Mouse (Mus musculus) kidney, embryonic 16.5 days (tissue): ENCODE results near the gene Psma3. TPM values are rescaled to one million over a fixed set of nuclear protein-coding genes. Genes with fewer than 3 reads are reported as not detected.

Experiments
- ATAC-seq: fragments of 200-750 bp; cut with Nextera tagmentation; 2 replicates; pipeline ENCODE4 v1.8.0; 2017; ENCODE audit warnings: moderate TSS enrichment; ENCODE audit not compliant: low FRiP score, low TSS enrichment
- H3K27ac ChIP-seq: fragments of 300-500 bp; sonication (generic); 2 replicates; pipeline ENCODE4 v1.5.1; 2014; ENCODE audit warnings: low read length
- H3K27me3 ChIP-seq: fragments of 300-500 bp; sonication (generic); 2 replicates; pipeline ENCODE4 v1.6.1; 2014; ENCODE audit warnings: low read length, control low read depth, mixed read lengths; ENCODE audit not compliant: insufficient read depth
- H3K36me3 ChIP-seq: fragments of 300-500 bp; sonication (generic); 2 replicates; pipeline ENCODE4 v1.6.1; 2014; ENCODE audit warnings: low read length, control low read depth, mixed read lengths; ENCODE audit not compliant: insufficient read depth
- H3K4me1 ChIP-seq: fragments of 300-500 bp; sonication (generic); 2 replicates; pipeline ENCODE4 v1.6.1; 2014; ENCODE audit warnings: low read length, control low read depth, mixed read lengths; ENCODE audit not compliant: insufficient read depth
- H3K4me2 ChIP-seq: fragments of 300-500 bp; sonication (generic); replicated peaks from 2 replicates; pipeline ENCODE4 v1.6.1; 2014; ENCODE audit warnings: low read depth, low read length
- H3K4me3 ChIP-seq: fragments of 300-500 bp; sonication (generic); 2 replicates; pipeline ENCODE4 v1.5.1; 2014; ENCODE audit warnings: mild to moderate bottlenecking, low read length
- H3K9ac ChIP-seq: fragments of 300-500 bp; sonication (generic); replicated peaks from 2 replicates; pipeline ENCODE4 v1.6.1; 2014; ENCODE audit warnings: low read length
- H3K9me3 ChIP-seq: fragments of 300-500 bp; sonication (generic); 2 replicates; pipeline ENCODE4 v1.6.1; 2016; ENCODE audit warnings: low read length, control low read depth
- WGBS: fragments of 180-500 bp; shearing (Covaris S2); extraction: QIAGEN DNeasy Blood & Tissue Kit; methylation state at CpG from one replicate; pipeline ENCODE4 v1.1.7; 2014; 5-methylcytosine and 5-hydroxymethylcytosine counted together
- polyA plus RNA-seq: library from polyadenylated mRNA; unstranded; fragments of >200 nt; fragmentation: Nextera tagmentation; extraction: Ambion mirVana; gene quantifications from 2 replicates; pipeline ENCODE4 v1.2.1, GENCODE M21; 2015

The Psma3 gene
- polyA plus RNA-seq, 1 experiment from 2014 or later = 638 TPM

GRCm38 (mm10) chr12:70968141-70968790 lies 6.2 kb upstream of the Psma3 start:
- H3K27me3 ChIP-seq = no peaks in the 10 kb centered on the region
- H3K27ac ChIP-seq = peak overlapping the region; percentile 94
- H3K9me3 ChIP-seq = no peaks in the 10 kb centered on the region
- peaks cover 10% of the 10 kb centered on the region for H3K36me3 ChIP-seq
- WGBS = 0% methylated on average over 35 of the region's 35 CpGs
- H3K4me3 ChIP-seq = peak overlapping the region; percentile 74
- peak overlapping the region; percentile 67 for H3K4me2 ChIP-seq
- H3K9ac ChIP-seq = peak overlapping the region; percentile 81
- H3K4me1 ChIP-seq = 0 out of 2 replicates have a peak, but pooled peaks cover 8% of the 10 kb centered on the region
- ATAC-seq = peak; percentile 92

GRCm38 (mm10) chr12:70968791-70969307 lies 5.6 kb upstream of the Psma3 start:
- Histone ChIP-seq H3K4me1 (0 out of 2 replicates have a peak, but pooled peaks cover 8% of the 10 kb centered on the region), H3K36me3 (peaks cover 5% of the 10 kb centered on the region), H3K9ac (peak overlapping the region; percentile 81), H3K27me3 (no peaks in the 10 kb centered on the region), H3K4me2 (peak overlapping the region; percentile 67), H3K4me3 (peak overlapping the region; percentile 74), H3K9me3 (no peaks in the 10 kb centered on the region), H3K27ac (peak overlapping the region; percentile 94)
- ATAC-seq = peak; percentile 66; the same call in 1 of the 2 replicates
- under 1% methylated on average over 15 of the region's 15 CpGs for WGBS

DNA sequence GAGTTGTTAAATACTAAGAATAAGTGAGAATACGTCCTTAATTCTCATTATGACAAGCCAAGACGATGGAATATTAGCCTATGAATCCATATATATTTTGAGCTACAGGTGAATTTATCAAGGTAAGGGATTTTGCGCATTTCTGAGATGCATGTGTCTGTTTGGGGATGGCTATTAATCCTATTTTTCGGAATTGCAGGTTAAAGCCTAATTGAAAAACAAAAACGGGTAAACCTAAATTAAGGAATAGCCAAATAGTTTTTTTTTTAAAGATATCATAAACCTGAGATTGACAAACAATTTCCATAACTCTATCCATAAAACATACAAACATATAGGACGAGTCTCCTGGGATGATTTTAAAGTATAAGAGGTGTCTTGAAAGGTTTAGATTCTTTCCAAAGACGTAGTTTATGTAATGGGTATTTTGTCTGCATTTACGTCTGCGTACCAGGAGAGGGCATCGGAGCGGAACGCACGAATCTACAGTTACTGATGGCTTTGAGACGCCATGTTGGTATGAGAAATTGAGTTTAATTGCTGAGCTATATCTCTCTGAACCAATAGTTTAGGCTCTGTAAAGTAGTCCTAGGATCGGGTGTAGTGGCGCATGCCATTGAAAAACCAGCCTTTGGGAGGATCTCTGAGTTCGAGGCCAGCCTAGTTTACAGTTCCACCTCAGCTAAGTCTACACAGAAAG lies 4.8 kb upstream of the Psma3 start:
- WGBS = 5% methylated on average over 17 of the region's 17 CpGs
- Histone ChIP-seq H3K36me3 (no peaks in the 10 kb centered on the region), H3K4me1 (0 out of 2 replicates have a peak, but pooled peaks cover 8% of the 10 kb centered on the region), H3K9me3 (no peaks in the 10 kb centered on the region), H3K4me2 (peak overlapping the region; percentile 49), H3K27ac (peak overlapping the region; percentile 76), H3K9ac (peak overlapping the region; percentile 54), H3K27me3 (no peaks in the 10 kb centered on the region), H3K4me3 (peak overlapping the region; percentile 42)
- ATAC-seq = no peak

- Histone ChIP-seq H3K27me3 (no peaks in the 10 kb centered on the region), H3K9ac (no peak overlapping the region), H3K36me3 (peaks cover 6% of the 10 kb centered on the region; the same call in 1 of the 2 replicates), H3K27ac (peak overlapping the region; percentile 85; the same call in 1 of the 2 replicates), H3K4me3 (peak overlapping the region; percentile 99; the same call in 1 of the 2 replicates), H3K4me2 (peak overlapping the region; percentile 50), H3K4me1 (peaks cover 13% of the 10 kb centered on the region), H3K9me3 (no peaks in the 10 kb centered on the region)
- WGBS = 83% methylated on average over 4 of the region's 4 CpGs
- ATAC-seq = no peak
Measured at GRCm38 (mm10) chr12:70973831-70974230, 590 bp upstream of the Psma3 start.

- H3K4me3 ChIP-seq = peak overlapping the region; percentile 99
- H3K36me3 ChIP-seq = peaks cover 15% of the 10 kb centered on the region; the same call in 1 of the 2 replicates
- no peaks in the 10 kb centered on the region for H3K27me3 ChIP-seq
- peaks cover 13% of the 10 kb centered on the region for H3K4me1 ChIP-seq
- peak overlapping the region; percentile 98 for H3K27ac ChIP-seq
- H3K9me3 ChIP-seq = no peaks in the 10 kb centered on the region
- H3K4me2 ChIP-seq = peak overlapping the region; percentile 71
- 25% methylated on average over 10 of the region's 10 CpGs for WGBS
- ATAC-seq = no peak
- peak overlapping the region; percentile 95 for H3K9ac ChIP-seq
Measured at GRCm38 (mm10) chr12:70975406-70975805, 985 bp downstream of the Psma3 start.

GRCm38 (mm10) chr12:70975891-70976290 lies 1.5 kb downstream of the Psma3 start:
- Histone ChIP-seq H3K9me3 (no peaks in the 10 kb centered on the region), H3K4me2 (peak overlapping the region; percentile 71), H3K4me1 (peaks cover 13% of the 10 kb centered on the region), H3K9ac (peak overlapping the region; percentile 37; the same call in 1 of the 2 replicates), H3K27me3 (no peaks in the 10 kb centered on the region), H3K36me3 (peaks cover 18% of the 10 kb centered on the region; the same call in 1 of the 2 replicates), H3K27ac (no peak overlapping the region), H3K4me3 (peak overlapping the region; percentile 99)
- ATAC-seq = no peak
- WGBS = 60% methylated on average over 3 of the region's 3 CpGs

DNA sequence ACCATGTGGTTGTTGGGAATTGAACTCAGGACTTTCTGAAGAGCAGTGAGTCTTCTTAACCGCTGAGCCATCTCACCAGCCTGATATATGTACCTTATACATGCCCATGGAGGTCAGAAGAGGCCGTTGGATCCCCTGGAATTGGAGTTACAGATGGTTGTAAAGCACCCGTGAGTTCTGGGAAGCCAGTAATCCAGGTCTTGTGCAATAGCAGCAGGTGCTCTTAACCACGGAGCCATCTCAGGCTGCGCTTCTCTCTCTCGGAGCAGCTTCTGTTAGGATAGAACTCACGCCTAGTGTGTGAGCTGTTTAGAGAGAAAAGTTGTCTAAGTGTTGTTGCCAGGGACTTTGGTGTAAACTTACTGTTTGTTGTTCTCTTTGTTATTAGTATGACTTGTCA lies 3.9 kb downstream of the Psma3 start:
- Histone ChIP-seq H3K27ac (no peak overlapping the region), H3K27me3 (no peaks in the 10 kb centered on the region), H3K4me3 (no peak overlapping the region), H3K4me2 (no peak overlapping the region), H3K36me3 (peaks cover 20% of the 10 kb centered on the region; the same call in 1 of the 2 replicates), H3K4me1 (peaks cover 13% of the 10 kb centered on the region), H3K9me3 (no peaks in the 10 kb centered on the region), H3K9ac (no peak overlapping the region)
- no peak for ATAC-seq
- 92% methylated on average over 7 of the region's 7 CpGs for WGBS

DNA sequence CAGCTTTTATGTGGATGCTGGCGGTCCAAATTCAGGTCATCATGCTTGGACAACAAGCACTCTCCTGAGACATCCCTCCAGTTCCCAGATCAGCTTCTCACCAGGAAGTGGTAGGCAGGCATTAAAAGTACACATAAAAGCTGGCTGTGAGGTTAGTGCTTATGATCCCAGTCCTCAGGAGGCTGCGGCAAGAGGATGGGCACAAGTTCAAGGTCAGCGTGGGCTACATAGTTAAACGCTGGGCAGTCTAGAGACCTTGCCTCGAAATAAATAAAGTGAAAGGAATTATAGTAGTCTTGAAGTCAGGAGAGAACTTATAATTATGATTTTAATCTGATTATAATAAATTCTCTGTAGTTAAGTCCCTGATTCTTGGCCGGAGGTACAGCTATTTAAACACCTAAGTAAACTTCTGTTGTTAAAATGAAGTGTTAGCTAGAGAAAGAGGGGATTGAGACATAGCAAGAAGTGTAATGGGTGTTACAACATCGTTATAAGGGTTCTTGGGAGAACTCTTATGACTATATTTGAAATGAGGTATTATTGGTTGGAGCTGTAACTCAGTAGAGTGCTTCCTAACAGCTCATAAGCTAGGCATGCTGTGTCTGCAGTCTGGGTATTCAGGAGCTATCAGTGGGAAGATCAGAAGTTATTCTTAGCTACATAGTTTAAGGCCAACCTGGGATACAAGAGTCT lies 10.6 kb downstream of the Psma3 start:
- no peak overlapping the region for H3K4me3 ChIP-seq
- H3K9me3 ChIP-seq = no peaks in the 10 kb centered on the region
- peaks cover 64% of the 10 kb centered on the region for H3K36me3 ChIP-seq
- H3K4me2 ChIP-seq = no peak overlapping the region
- no peak for ATAC-seq
- no peaks in the 10 kb centered on the region for H3K27me3 ChIP-seq
- 91% methylated on average over 7 of the region's 7 CpGs for WGBS
- H3K27ac ChIP-seq = no peak overlapping the region
- no peaks in the 10 kb centered on the region for H3K4me1 ChIP-seq
- no peak overlapping the region for H3K9ac ChIP-seq

GRCm38 (mm10) chr12:70997225-70997624 lies 22.8 kb downstream of the Psma3 start:
- no peak overlapping the region for H3K27ac ChIP-seq
- no peak for ATAC-seq
- H3K9ac ChIP-seq = no peak overlapping the region
- H3K36me3 ChIP-seq = peaks cover 23% of the 10 kb centered on the region; the same call in 1 of the 2 replicates
- no peak overlapping the region for H3K4me2 ChIP-seq
- 95% methylated on average over 5 of the region's 5 CpGs for WGBS
- peaks cover 8% of the 10 kb centered on the region for H3K4me1 ChIP-seq
- H3K9me3 ChIP-seq = no peaks in the 10 kb centered on the region
- no peaks in the 10 kb centered on the region for H3K27me3 ChIP-seq
- H3K4me3 ChIP-seq = no peak overlapping the region
